Mouse (Mus musculus) hindlimb bud, embryonic 11.5 days (tissue): Measurements from ENCODE around the gene Scarb1.

Experiments
- DNase-seq: peaks from one replicate; pipeline ENCODE4 v3.0.0-alpha.2; 2012; ENCODE audit warnings: low read depth, low spot score; ENCODE audit errors: extremely low spot score

The Scarb1 gene

GRCm38 (mm10) chr5:125271531-125272203 lies 69.2 kb downstream of the Scarb1 start:
- DNase-seq, result peak; percentile 69

- DNase-seq, result peak; percentile 56
Observed at GRCm38 (mm10) chr5:125270587-125271130, 70.2 kb downstream of the Scarb1 start.

GRCm38 (mm10) chr5:125269836-125270235 lies 71.1 kb downstream of the Scarb1 start:
- DNase-seq, result no peak

GRCm38 (mm10) chr5:125269399-125269798 lies 71.5 kb downstream of the Scarb1 start:
- no peak for DNase-seq

- DNase-seq, result no peak
Observed at GRCm38 (mm10) chr5:125268033-125268765, 72.7 kb downstream of the Scarb1 start.

- no peak for DNase-seq
Observed at GRCm38 (mm10) chr5:125267150-125267961, 73.5 kb downstream of the Scarb1 start.

GRCm38 (mm10) chr5:125266128-125266527 lies 74.8 kb downstream of the Scarb1 start:
- no peak for DNase-seq

- DNase-seq, result no peak
Observed at GRCm38 (mm10) chr5:125264700-125265099, 76.2 kb downstream of the Scarb1 start.

GRCm38 (mm10) chr5:125262578-125262977 lies 78.3 kb downstream of the Scarb1 start:
- no peak for DNase-seq

GRCm38 (mm10) chr5:125253917-125254316 lies 87.0 kb downstream of the Scarb1 start:
- no peak for DNase-seq

- no peak for DNase-seq
Observed at GRCm38 (mm10) chr5:125253448-125253847, 87.4 kb downstream of the Scarb1 start.

GRCm38 (mm10) chr5:125252664-125253063 lies 88.2 kb downstream of the Scarb1 start:
- DNase-seq, result no peak

GRCm38 (mm10) chr5:125251885-125252615 lies 88.8 kb downstream of the Scarb1 start:
- no peak for DNase-seq

GRCm38 (mm10) chr5:125249187-125249586 lies 91.7 kb downstream of the Scarb1 start:
- DNase-seq, result no peak

GRCm38 (mm10) chr5:125246711-125247110 lies 94.2 kb downstream of the Scarb1 start:
- no peak for DNase-seq

GRCm38 (mm10) chr5:125245534-125246151 lies 95.3 kb downstream of the Scarb1 start:
- DNase-seq, result no peak

GRCm38 (mm10) chr5:125244825-125245533 lies 95.9 kb downstream of the Scarb1 start:
- no peak for DNase-seq

- no peak for DNase-seq
Observed at GRCm38 (mm10) chr5:125243928-125244327, 97.0 kb downstream of the Scarb1 start.

GRCm38 (mm10) chr5:125242111-125242510 lies 98.8 kb downstream of the Scarb1 start:
- no peak for DNase-seq

GRCm38 (mm10) chr5:125241627-125242026 lies 99.3 kb downstream of the Scarb1 start:
- no peak for DNase-seq
